Mouse (Mus musculus) CD4-positive naive resting alpha-beta T cell, adult 76 days (primary cell): Measurements from ENCODE around the gene Ctse. TPM values are rescaled to one million over a fixed set of nuclear protein-coding genes. Genes with fewer than 3 reads are reported as not detected.

ENCODE experiments used
- total RNA-seq: library from RNA; stranded (reverse); gene quantifications from one replicate; pipeline ENCODE4 v1.2.4, GENCODE M21; 2023

Ctse gene
- 200 TPM for total RNA-seq

GRCm38 (mm10) chr1:131637791-131638540, at the start of gene Ctse:
Gene Ctse (plus strand): TSS chr1:131638306.

GRCm38 (mm10) chr1:131598905-131599304, 39.2 kb upstream of the Ctse start, which contains the start of gene Avpr1b:
Gene Avpr1b (plus strand): TSS chr1:131599239.

GRCm38 (mm10) chr1:131688475-131688874, 50.4 kb downstream of the Ctse start, which contains the start of gene Rab7b:
Gene Rab7b (plus strand): TSS chr1:131688695.

Other genes starting within 250 kb of the Ctse start
- 69.8 TPM for gene Srgap2, start 111.0 kb upstream of the Ctse start, total RNA-seq
- 0.41 TPM for gene Fam72a, start 110.4 kb upstream of the Ctse start, total RNA-seq
- gene Avpr1b, start 39.1 kb upstream of the Ctse start, total RNA-seq, result not detected
- 1.2 TPM for gene Rab7b, start 50.4 kb downstream of the Ctse start, total RNA-seq
- gene Slc26a9, start 105.7 kb downstream of the Ctse start, total RNA-seq, result not detected
- not detected for gene Pm20d1, start 159.1 kb downstream of the Ctse start, total RNA-seq
- gene Slc41a1, start 189.2 kb downstream of the Ctse start, total RNA-seq, result 26.5 TPM
- gene Rab29, start 228.9 kb downstream of the Ctse start, total RNA-seq, result 10.2 TPM